Mouse (Mus musculus) hindbrain, embryonic 13.5 days (tissue): ENCODE measurements at regions not wholly inside any gene's neighbourhood (a gene's known extent, or its start where the extent isn't known, plus 50 kb on each side); places are given as distances from the start of the nearest gene placed in this dataset.

ENCODE experiments used
- ATAC-seq: fragments of 200-750 bp; cut with Nextera tagmentation; 2 replicates; pipeline ENCODE4 v1.8.0; 2017; ENCODE audit warnings: moderate TSS enrichment; ENCODE audit not compliant: low FRiP score
- H3K27ac ChIP-seq: fragments of 300-500 bp; sonication (generic); 2 replicates; pipeline ENCODE4 v1.5.1; 2015; ENCODE audit warnings: inconsistent platforms, mild to moderate bottlenecking, moderate library complexity
- H3K27me3 ChIP-seq: fragments of 300-500 bp; sonication (generic); 2 replicates; pipeline ENCODE4 v1.6.1; 2015; ENCODE audit warnings: mild to moderate bottlenecking, inconsistent platforms
- H3K36me3 ChIP-seq: fragments of 300-500 bp; sonication (generic); 2 replicates; pipeline ENCODE4 v1.6.1; 2015; ENCODE audit warnings: mild to moderate bottlenecking, inconsistent platforms
- H3K4me1 ChIP-seq: fragments of 300-500 bp; sonication (generic); replicated peaks from 2 replicates; pipeline ENCODE4 v1.6.1; 2015; ENCODE audit warnings: inconsistent platforms
- H3K4me2 ChIP-seq: fragments of 300-500 bp; sonication (generic); 2 replicates; pipeline ENCODE4 v1.6.1; 2015; ENCODE audit warnings: inconsistent platforms, mild to moderate bottlenecking, moderate library complexity
- H3K4me3 ChIP-seq: fragments of 300-500 bp; sonication (generic); 2 replicates; pipeline ENCODE4 v1.5.1; 2015; ENCODE audit warnings: mild to moderate bottlenecking, inconsistent platforms
- H3K9ac ChIP-seq: fragments of 300-500 bp; sonication (generic); 2 replicates; pipeline ENCODE4 v1.6.1; 2015; ENCODE audit warnings: mild to moderate bottlenecking, inconsistent platforms
- H3K9me3 ChIP-seq: fragments of 300-500 bp; sonication (generic); 2 replicates; pipeline ENCODE4 v1.6.1; 2016; ENCODE audit warnings: inconsistent platforms
- WGBS: fragments of 180-500 bp; shearing (Covaris S2); methylation state at CpG from one replicate; pipeline ENCODE4 v1.1.7; 2015; 5-methylcytosine and 5-hydroxymethylcytosine counted together

- Histone ChIP-seq H3K9ac (no peak overlapping the region), H3K4me1 (no peaks in the 10 kb centered on the region), H3K27ac (no peak overlapping the region), H3K4me2 (no peak overlapping the region), H3K9me3 (no peaks in the 10 kb centered on the region), H3K36me3 (no peaks in the 10 kb centered on the region), H3K27me3 (no peaks in the 10 kb centered on the region), H3K4me3 (no peak overlapping the region)
- 95% methylated on average over 5 of the region's 5 CpGs for WGBS
- no peak for ATAC-seq
These were observed 170.4 kb upstream of the Ptger4 start for GRCm38 (mm10) chr15:5414401-5414800.

GRCm38 (mm10) chr15:5416031-5416430 lies 172.0 kb upstream of the Ptger4 start:
- no peak overlapping the region for H3K4me2 ChIP-seq
- H3K9me3 ChIP-seq: no peaks in the 10 kb centered on the region
- H3K36me3 ChIP-seq: no peaks in the 10 kb centered on the region
- no peak overlapping the region for H3K4me3 ChIP-seq
- no peaks in the 10 kb centered on the region for H3K4me1 ChIP-seq
- ATAC-seq: no peak
- no peak overlapping the region for H3K9ac ChIP-seq
- no peak overlapping the region for H3K27ac ChIP-seq
- 92% methylated on average over 3 of the region's 3 CpGs for WGBS
- no peaks in the 10 kb centered on the region for H3K27me3 ChIP-seq

GRCm38 (mm10) chr15:5426641-5427040 lies 182.7 kb upstream of the Ptger4 start:
- ATAC-seq: no peak
- no peaks in the 10 kb centered on the region for H3K36me3 ChIP-seq
- 85% methylated on average over 3 of the region's 3 CpGs for WGBS
- H3K9me3 ChIP-seq: no peaks in the 10 kb centered on the region
- H3K27ac ChIP-seq: no peak overlapping the region
- no peak overlapping the region for H3K4me2 ChIP-seq
- H3K4me1 ChIP-seq: no peaks in the 10 kb centered on the region
- H3K27me3 ChIP-seq: no peaks in the 10 kb centered on the region
- no peak overlapping the region for H3K4me3 ChIP-seq
- H3K9ac ChIP-seq: no peak overlapping the region

- H3K36me3 ChIP-seq: no peaks in the 10 kb centered on the region
- 92% methylated on average over 7 of the region's 7 CpGs for WGBS
- no peaks in the 10 kb centered on the region for H3K4me1 ChIP-seq
- ATAC-seq: no peak
- no peak overlapping the region for H3K9ac ChIP-seq
- H3K27me3 ChIP-seq: no peaks in the 10 kb centered on the region
- H3K9me3 ChIP-seq: no peaks in the 10 kb centered on the region
- H3K4me2 ChIP-seq: no peak overlapping the region
- no peak overlapping the region for H3K4me3 ChIP-seq
- no peak overlapping the region for H3K27ac ChIP-seq
These were observed 183.5 kb upstream of the Ptger4 start for GRCm38 (mm10) chr15:5427319-5428048.

GRCm38 (mm10) chr15:5432018-5432417 lies 188.0 kb upstream of the Ptger4 start:
- no peak for ATAC-seq
- no peaks in the 10 kb centered on the region for H3K36me3 ChIP-seq
- 79% methylated on average over 2 of the region's 2 CpGs for WGBS
- no peak overlapping the region for H3K27ac ChIP-seq
- H3K4me2 ChIP-seq: no peak overlapping the region
- no peaks in the 10 kb centered on the region for H3K27me3 ChIP-seq
- H3K9ac ChIP-seq: no peak overlapping the region
- H3K4me3 ChIP-seq: no peak overlapping the region
- H3K9me3 ChIP-seq: no peaks in the 10 kb centered on the region
- H3K4me1 ChIP-seq: no peaks in the 10 kb centered on the region

- WGBS: 77% methylated on average over 1 of the region's 1 CpGs
- no peaks in the 10 kb centered on the region for H3K36me3 ChIP-seq
- no peak overlapping the region for H3K4me3 ChIP-seq
- no peaks in the 10 kb centered on the region for H3K4me1 ChIP-seq
- ATAC-seq: no peak
- H3K27me3 ChIP-seq: no peaks in the 10 kb centered on the region
- H3K27ac ChIP-seq: no peak overlapping the region
- no peak overlapping the region for H3K4me2 ChIP-seq
- no peak overlapping the region for H3K9ac ChIP-seq
- H3K9me3 ChIP-seq: no peaks in the 10 kb centered on the region
These were observed 193.0 kb upstream of the Ptger4 start for GRCm38 (mm10) chr15:5437020-5437419.

GRCm38 (mm10) chr15:5446040-5446755 lies 202.2 kb upstream of the Ptger4 start:
- no peak for ATAC-seq
- WGBS: 88% methylated on average over 9 of the region's 9 CpGs
- Histone ChIP-seq H3K4me2 (no peak overlapping the region), H3K4me1 (no peaks in the 10 kb centered on the region), H3K27ac (no peak overlapping the region), H3K9ac (no peak overlapping the region), H3K4me3 (no peak overlapping the region), H3K27me3 (no peaks in the 10 kb centered on the region), H3K9me3 (no peaks in the 10 kb centered on the region), H3K36me3 (no peaks in the 10 kb centered on the region)

- H3K4me2 ChIP-seq: no peak overlapping the region
- WGBS: 78% methylated on average over 4 of the region's 4 CpGs
- no peak overlapping the region for H3K27ac ChIP-seq
- no peak overlapping the region for H3K4me3 ChIP-seq
- H3K9ac ChIP-seq: no peak overlapping the region
- H3K36me3 ChIP-seq: no peaks in the 10 kb centered on the region
- ATAC-seq: no peak
- no peaks in the 10 kb centered on the region for H3K4me1 ChIP-seq
- H3K27me3 ChIP-seq: no peaks in the 10 kb centered on the region
- H3K9me3 ChIP-seq: no peaks in the 10 kb centered on the region
These were observed 202.8 kb upstream of the Ptger4 start for GRCm38 (mm10) chr15:5446756-5447314.

- H3K27me3 ChIP-seq: no peaks in the 10 kb centered on the region
- H3K36me3 ChIP-seq: no peaks in the 10 kb centered on the region
- H3K4me3 ChIP-seq: no peak overlapping the region
- H3K4me2 ChIP-seq: no peak overlapping the region
- ATAC-seq: no peak
- WGBS: 92% methylated on average over 2 of the region's 2 CpGs
- no peaks in the 10 kb centered on the region for H3K4me1 ChIP-seq
- H3K9ac ChIP-seq: no peak overlapping the region
- H3K9me3 ChIP-seq: no peaks in the 10 kb centered on the region
- H3K27ac ChIP-seq: no peak overlapping the region
These were observed 203.9 kb upstream of the Ptger4 start for GRCm38 (mm10) chr15:5447707-5448496.

GRCm38 (mm10) chr15:5459083-5459482 lies 215.1 kb upstream of the Ptger4 start:
- WGBS: 97% methylated on average over 3 of the region's 3 CpGs
- no peak overlapping the region for H3K4me2 ChIP-seq

GRCm38 (mm10) chr15:5459580-5459979 lies 215.6 kb upstream of the Ptger4 start:
- Histone ChIP-seq H3K4me2 (no peak overlapping the region), H3K9me3 (no peaks in the 10 kb centered on the region), H3K4me3 (no peak overlapping the region), H3K9ac (no peak overlapping the region), H3K4me1 (no peaks in the 10 kb centered on the region), H3K36me3 (no peaks in the 10 kb centered on the region), H3K27ac (no peak overlapping the region), H3K27me3 (no peaks in the 10 kb centered on the region)
- no peak for ATAC-seq
- WGBS: 86% methylated on average over 4 of the region's 4 CpGs

More at GRCm38 (mm10) chr15:5459083-5459482, 215.1 kb upstream of the Ptger4 start:
- H3K4me3 ChIP-seq: no peak overlapping the region
- no peaks in the 10 kb centered on the region for H3K36me3 ChIP-seq
- no peak overlapping the region for H3K27ac ChIP-seq
- H3K9ac ChIP-seq: no peak overlapping the region
- no peaks in the 10 kb centered on the region for H3K9me3 ChIP-seq
- ATAC-seq: no peak
- H3K4me1 ChIP-seq: no peaks in the 10 kb centered on the region
- no peaks in the 10 kb centered on the region for H3K27me3 ChIP-seq

- WGBS: 87% methylated on average over 3 of the region's 3 CpGs
- H3K9ac ChIP-seq: no peak overlapping the region
- no peaks in the 10 kb centered on the region for H3K36me3 ChIP-seq
- H3K27ac ChIP-seq: no peak overlapping the region
- H3K4me2 ChIP-seq: no peak overlapping the region
- H3K27me3 ChIP-seq: no peaks in the 10 kb centered on the region
- H3K4me3 ChIP-seq: no peak overlapping the region
- H3K4me1 ChIP-seq: no peaks in the 10 kb centered on the region
- no peak for ATAC-seq
- H3K9me3 ChIP-seq: no peaks in the 10 kb centered on the region
These were observed 218.7 kb upstream of the Ptger4 start for GRCm38 (mm10) chr15:5462651-5463050.
